ENCODE assay signal across 26 mouse cellular contexts in genomic region chr6:28450481-28450880, GRCm38 (mm10). TPM values are rescaled to one million over a fixed set of nuclear protein-coding genes. Genes with fewer than 3 reads are reported as not detected.
A peak's percentile ranks its signal among the peaks of the same experiment; 100 is the strongest.
DNase-seq lines count a peak whose midpoint lies in the region; ATAC-seq and TF ChIP-seq lines count a peak whose summit lies in the region.
"Had no signal": no experiment of that assay in that cellular context is flagged by ENCODE, and none has a peak within 500 bp of the region (broad histone marks: within the 10 kb centered on the region; RNA-seq: fewer than 3 reads in every experiment).

No protein-coding gene starts in this region.

- H3K4me3 ChIP-seq in embryonic facial prominence, embryonic 11.5 days (ENCODE audit: low read depth, low read length), result no peak overlapping the region
- H3K4me3 ChIP-seq in myocyte, result no peak overlapping the region
- H3K4me3 ChIP-seq: erythroblast, embryonic 14.5 days; heart, embryonic 10.5 days; hindbrain, embryonic 15.5 days; liver, embryonic 15.5 days had no signal

- H3K9me3 ChIP-seq in embryonic facial prominence, embryonic 11.5 days (replicated peaks; ENCODE audit: control insufficient read depth, low read length), result no peaks in the 10 kb centered on the region
- H3K9me3 ChIP-seq: heart, embryonic 10.5 days; hindbrain, embryonic 15.5 days; liver, embryonic 15.5 days had no signal

- no peaks in the 10 kb centered on the region for H3K36me3 ChIP-seq in embryonic facial prominence, embryonic 11.5 days (replicated peaks; ENCODE audit: control insufficient read depth, insufficient read depth, low read depth, low read length)
- H3K36me3 ChIP-seq in myocyte (ENCODE audit: control insufficient read depth, insufficient read depth), result no peaks in the 10 kb centered on the region
- H3K36me3 ChIP-seq: heart, embryonic 10.5 days; hindbrain, embryonic 15.5 days; liver, embryonic 15.5 days had no signal

- no peak overlapping the region for H3K27ac ChIP-seq in embryonic facial prominence, embryonic 11.5 days (replicated peaks; ENCODE audit: low read depth, low read length)
- H3K27ac ChIP-seq: heart, embryonic 10.5 days; hindbrain, embryonic 15.5 days; liver, embryonic 15.5 days; macrophage had no signal

- H3ac ChIP-seq in myocyte (ENCODE audit: control insufficient read depth, insufficient read length), result no peak overlapping the region

- H3K9ac ChIP-seq in embryonic facial prominence, embryonic 11.5 days (replicated peaks; ENCODE audit: low read length), result no peak overlapping the region
- H3K9ac ChIP-seq: hindbrain, embryonic 15.5 days; liver, embryonic 15.5 days had no signal

- H3K79me2 ChIP-seq in myocyte (ENCODE audit: control insufficient read depth, insufficient read depth), result no peaks in the 10 kb centered on the region

- no peak overlapping the region for H3K4me2 ChIP-seq in embryonic facial prominence, embryonic 11.5 days (ENCODE audit: low read depth, low read length)
- H3K4me2 ChIP-seq in myocyte (ENCODE audit: low read depth), result no peak overlapping the region
- H3K4me2 ChIP-seq: hindbrain, embryonic 15.5 days; liver, embryonic 15.5 days had no signal

- 16% methylated on average over 5 of the region's 5 CpGs for WGBS in embryonic facial prominence, embryonic 11.5 days

- ATAC-seq in embryonic facial prominence, embryonic 11.5 days (replicated peaks; ENCODE audit: insufficient number of reproducible peaks, low FRiP score, low TSS enrichment, low read depth), result no peak
- ATAC-seq in granulocyte monocyte progenitor cell, adult 5-6 weeks (replicated peaks; ENCODE audit: poor library complexity, severe bottlenecking), result no peak
- ATAC-seq: activated CD4-positive, CD25-positive, alpha-beta regulatory T cell, adult 4 months; intestine, embryonic 16.5 days had no signal

- H3K27me3 ChIP-seq in embryonic facial prominence, embryonic 11.5 days (ENCODE audit: control insufficient read depth, insufficient read depth, low read length), result peaks cover 18% of the 10 kb centered on the region
- H3K27me3 ChIP-seq in myocyte (ENCODE audit: control insufficient read depth, insufficient read depth, insufficient read length), result peaks cover 51% of the 10 kb centered on the region

- peak; percentile 15 to 18 for DNase-seq in kidney, postnatal 4 days
- DNase-seq in kidney, adult 11 months, result no peak
- peak; percentile 25 for DNase-seq in R1 (ENCODE audit: low read depth, low spot score)
- peak; percentile 35 for DNase-seq in embryonic facial prominence, embryonic 11.5 days (ENCODE audit: low spot score)
- DNase-seq in thymus, adult 18-20 months, result no peak
- DNase-seq in layer of hippocampus, adult 8-10 months (ENCODE audit: low spot score in 2 of 2), result no peak
- DNase-seq: adrenal gland, postnatal 25 days; cerebellum, adult 8-10 months; gastrocnemius, postnatal 25 days; heart, postnatal 14 days; kidney, postnatal 10 days; layer of hippocampus, adult 9-11 months; midbrain, embryonic 14.5 days had no signal

- no peak for TF ChIP-seq POLR2A in myocyte (IDR thresholded peaks at IDR 0.05; ENCODE audit: insufficient read length, low read depth)

- H3K4me1 ChIP-seq in embryonic facial prominence, embryonic 11.5 days (ENCODE audit: control insufficient read depth, insufficient read depth, low read length), result no peaks in the 10 kb centered on the region
- H3K4me1 ChIP-seq: heart, embryonic 10.5 days; hindbrain, embryonic 15.5 days; liver, embryonic 15.5 days had no signal

TF ChIP-seq in myocyte, 11 proteins besides CTCF, POLR2A, EP300 and RAD21:
- peak; percentile 76 for TF ChIP-seq REST (IDR thresholded peaks at IDR 0.05; ENCODE audit: insufficient read depth, insufficient read length)
- no peak for TF ChIP-seq POLR2AphosphoS2 (IDR thresholded peaks at IDR 0.05; ENCODE audit: insufficient read length, low read depth)

RNA-seq across cellular contexts. Expression of gene Pax4, which starts 1.3 kb away (rescaled TPM):
- polyA plus RNA-seq in embryonic facial prominence, embryonic 11.5 days (2014; fragmentation: Nextera tagmentation; extraction: Ambion mirVana), result not detected in 2 replicates
- polyA plus RNA-seq in myocyte (2012; fragmentation: generic; extraction: Trizol), result not detected
- total RNA-seq in granulocyte monocyte progenitor cell, adult 5-6 weeks (2014; fragmentation: Nextera tagmentation), result not detected in 2 replicates
- not detected in 2 replicates for total RNA-seq in granulocyte monocyte progenitor cell, adult 5-6 weeks (2017)
- not detected for total RNA-seq in layer of hippocampus, adult 8-10 months (2022)
- total RNA-seq: adrenal gland, postnatal 25 days; gastrocnemius, postnatal 25 days; heart, postnatal 14 days; left cerebral cortex, adult 8-10 months had no signal
- polyA plus RNA-seq: activated CD4-positive, CD25-positive, alpha-beta regulatory T cell, adult 4 months; erythroblast, embryonic 14.5 days; heart, embryonic 10.5 days; hindbrain, embryonic 15.5 days; limb, embryonic 14.5 days; liver, embryonic 15.5 days; macrophage; midbrain, embryonic 14.5 days; urinary bladder, adult 2 months had no signal

RNA-seq across cellular contexts. Expression of gene Gcc1, which starts 22.3 kb away (rescaled TPM):
- polyA plus RNA-seq in embryonic facial prominence, embryonic 11.5 days (2014; fragmentation: Nextera tagmentation; extraction: Ambion mirVana), result 7.4 and 8.2 TPM in 2 replicates
- polyA plus RNA-seq in myocyte (2012; fragmentation: generic; extraction: Trizol), result 6.7 TPM
- total RNA-seq in granulocyte monocyte progenitor cell, adult 5-6 weeks (2014; fragmentation: Nextera tagmentation), result 7.0 TPM in 2 replicates
- total RNA-seq in granulocyte monocyte progenitor cell, adult 5-6 weeks (2017), result 10.9 and 11.2 TPM in 2 replicates
- total RNA-seq in layer of hippocampus, adult 8-10 months (2022), result 10 to 100 TPM; 16.3 to 20.5 (median 18.9) TPM

RNA-seq across cellular contexts. Expression of gene Fscn3, which starts 22.9 kb away (rescaled TPM):
- polyA plus RNA-seq in embryonic facial prominence, embryonic 11.5 days (2014; fragmentation: Nextera tagmentation; extraction: Ambion mirVana), result not detected in 2 replicates
- polyA plus RNA-seq in myocyte (2012; fragmentation: generic; extraction: Trizol), result not detected
- total RNA-seq in granulocyte monocyte progenitor cell, adult 5-6 weeks (2014; fragmentation: Nextera tagmentation), result not detected in 2 replicates
- total RNA-seq in granulocyte monocyte progenitor cell, adult 5-6 weeks (2017), result not detected in 2 replicates
- not detected for total RNA-seq in layer of hippocampus, adult 8-10 months (2022)
- total RNA-seq: adrenal gland, postnatal 25 days; gastrocnemius, postnatal 25 days; left cerebral cortex, adult 8-10 months had no signal
- polyA plus RNA-seq: activated CD4-positive, CD25-positive, alpha-beta regulatory T cell, adult 4 months; cortical plate, adult 2 months; erythroblast, embryonic 14.5 days; heart, embryonic 10.5 days; hindbrain, embryonic 15.5 days; intestine, embryonic 16.5 days; macrophage; midbrain, embryonic 14.5 days; urinary bladder, adult 2 months had no signal

RNA-seq across cellular contexts. Expression of gene Snd1, which starts 24.5 kb away (rescaled TPM):
- 92.6 and 103 TPM in 2 replicates for polyA plus RNA-seq in embryonic facial prominence, embryonic 11.5 days (2014; fragmentation: Nextera tagmentation; extraction: Ambion mirVana)
- 190 TPM for polyA plus RNA-seq in myocyte (2012; fragmentation: generic; extraction: Trizol)
- total RNA-seq in granulocyte monocyte progenitor cell, adult 5-6 weeks (2014; fragmentation: Nextera tagmentation), result 115 and 139 TPM in 2 replicates
- 188 and 234 TPM in 2 replicates for total RNA-seq in granulocyte monocyte progenitor cell, adult 5-6 weeks (2017)
- 100 to 1,000 TPM; 101 to 116 (median 115) TPM for total RNA-seq in layer of hippocampus, adult 8-10 months (2022)

RNA-seq across cellular contexts. Expression of gene Arf5, which starts 27.1 kb away (rescaled TPM):
- 289 and 311 TPM in 2 replicates for polyA plus RNA-seq in embryonic facial prominence, embryonic 11.5 days (2014; fragmentation: Nextera tagmentation; extraction: Ambion mirVana)
- 209 TPM for polyA plus RNA-seq in myocyte (2012; fragmentation: generic; extraction: Trizol)
- 34.4 and 53.3 TPM in 2 replicates for total RNA-seq in granulocyte monocyte progenitor cell, adult 5-6 weeks (2014; fragmentation: Nextera tagmentation)
- total RNA-seq in granulocyte monocyte progenitor cell, adult 5-6 weeks (2017), result 42.1 and 59.1 TPM in 2 replicates
- 100 to 1,000 TPM; 233 to 249 (median 241) TPM for total RNA-seq in layer of hippocampus, adult 8-10 months (2022)

Comparison
In these comparisons a context has a peak if more than half of its experiments do, and no peak if none do; other contexts are left out.
1. DNase-seq: peak in kidney, postnatal 4 days (2 of 2), R1 (single experiment) and embryonic facial prominence, embryonic 11.5 days (single experiment); none in kidney, adult 11 months (single experiment), thymus, adult 18-20 months (0 of 2) and layer of hippocampus, adult 8-10 months (0 of 2).